Mouse (Mus musculus) embryonic facial prominence, embryonic 14.5 days (tissue): ENCODE measurements around the gene Myo5c. TPM values are rescaled to one million over a fixed set of nuclear protein-coding genes. Genes with fewer than 3 reads are reported as not detected.
A peak's percentile ranks its signal among the peaks of the same experiment; 100 is the strongest.

Source experiments
- ATAC-seq: fragments of 200-750 bp; cut with Nextera tagmentation; 2 replicates; pipeline ENCODE4 v1.8.0; 2017; ENCODE audit warnings: low read depth, moderate number of reproducible peaks, moderate TSS enrichment
- DNase-seq: peaks from one replicate; pipeline ENCODE4 v3.0.0-alpha.2; 2015; ENCODE audit warnings: low spot score
- H3K27ac ChIP-seq: fragments of 300-500 bp; sonication (generic); replicated peaks from 2 replicates; pipeline ENCODE4 v1.5.1; 2014; ENCODE audit warnings: low read depth, mild to moderate bottlenecking, low read length, moderate library complexity
- H3K27me3 ChIP-seq: fragments of 300-500 bp; sonication (generic); replicated peaks from 2 replicates; pipeline ENCODE4 v1.6.1; 2014; ENCODE audit warnings: low read length; ENCODE audit not compliant: control insufficient read depth, insufficient read depth
- H3K36me3 ChIP-seq: fragments of 300-500 bp; sonication (generic); 2 replicates; pipeline ENCODE4 v1.6.1; 2014; ENCODE audit warnings: low read length, mixed read lengths; ENCODE audit not compliant: control insufficient read depth, insufficient read depth
- H3K4me1 ChIP-seq: fragments of 300-500 bp; sonication (generic); 2 replicates; pipeline ENCODE4 v1.6.1; 2014; ENCODE audit warnings: antibody characterized with exemption, low read length; ENCODE audit not compliant: control insufficient read depth, insufficient read depth
- H3K4me2 ChIP-seq: fragments of 300-500 bp; sonication (generic); 2 replicates; pipeline ENCODE4 v1.6.1; 2014; ENCODE audit warnings: low read depth, mild to moderate bottlenecking, low read length, moderate library complexity, mixed read lengths
- H3K4me3 ChIP-seq: fragments of 300-500 bp; sonication (generic); 2 replicates; pipeline ENCODE4 v1.5.1; 2014; ENCODE audit warnings: low read depth, mild to moderate bottlenecking, low read length
- H3K9ac ChIP-seq: fragments of 300-500 bp; sonication (generic); 2 replicates; pipeline ENCODE4 v1.6.1; 2014; ENCODE audit warnings: low read depth, mild to moderate bottlenecking, low read length, moderate library complexity, mixed read lengths
- H3K9me3 ChIP-seq: fragments of 300-500 bp; sonication (generic); 2 replicates; pipeline ENCODE4 v1.6.1; 2016; ENCODE audit warnings: low read length; ENCODE audit not compliant: control insufficient read depth
- WGBS: fragments of 180-500 bp; shearing (Covaris S2); extraction: QIAGEN DNeasy Blood & Tissue Kit; methylation state at CpG from one replicate; pipeline ENCODE4 v1.1.7; 2014; 5-methylcytosine and 5-hydroxymethylcytosine counted together
- polyA plus RNA-seq: library from polyadenylated mRNA; unstranded; fragments of >200 nt; fragmentation: Nextera tagmentation; extraction: Ambion mirVana; gene quantifications from 2 replicates; pipeline ENCODE4 v1.2.1, GENCODE M21; 2014

The Myo5c gene
- polyA plus RNA-seq, 1 experiment from 2014 or later = 3.4 TPM

DNA sequence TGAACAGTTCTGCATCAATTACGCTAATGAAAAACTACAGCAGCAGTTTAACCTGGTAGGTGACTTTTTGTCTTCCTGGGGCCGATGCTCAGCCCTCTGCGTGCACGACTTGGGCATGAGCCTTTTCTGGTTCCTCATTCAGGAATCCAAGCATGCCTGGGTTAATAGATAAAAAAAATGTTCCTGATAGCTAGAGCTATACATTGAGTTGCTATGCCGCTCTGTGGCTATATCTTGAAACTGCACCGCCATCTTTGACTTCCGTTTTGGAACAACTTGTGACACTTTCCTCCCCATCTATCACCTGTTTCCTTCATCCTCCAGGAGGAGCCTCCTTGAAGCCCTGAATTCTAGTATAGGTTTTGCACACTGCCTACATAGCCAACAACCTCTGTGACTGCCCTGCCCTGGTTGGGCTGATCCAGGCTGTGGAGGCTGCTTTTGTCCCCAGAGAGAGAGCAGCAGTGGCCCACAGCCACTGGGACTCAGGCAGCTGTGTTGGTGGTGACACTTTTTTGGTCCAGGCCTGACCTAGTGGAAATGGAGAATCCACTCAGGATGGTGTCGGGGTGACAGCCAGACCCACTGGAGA is 30.5 kb downstream of the Myo5c start:
- Histone ChIP-seq H3K9me3 (no peaks in the 10 kb centered on the region), H3K27me3 (no peaks in the 10 kb centered on the region), H3K36me3 (no peaks in the 10 kb centered on the region), H3K4me3 (no peak overlapping the region), H3K9ac (no peak overlapping the region), H3K4me1 (no peaks in the 10 kb centered on the region), H3K4me2 (no peak overlapping the region), H3K27ac (no peak overlapping the region)
- no peak for ATAC-seq
- 71% methylated on average over 8 of the region's 8 CpGs for WGBS
- no peak for DNase-seq

GRCm38 (mm10) chr9:75264008-75264718 is 32.3 kb downstream of the Myo5c start:
- no peaks in the 10 kb centered on the region for H3K36me3 ChIP-seq
- H3K9me3 ChIP-seq = no peaks in the 10 kb centered on the region
- H3K4me1 ChIP-seq = no peaks in the 10 kb centered on the region
- ATAC-seq (peak; percentile 23; the same call in 1 of the 2 replicates), DNase-seq (peak; percentile 39)
- H3K4me3 ChIP-seq = no peak overlapping the region
- no peak overlapping the region for H3K4me2 ChIP-seq
- no peak overlapping the region for H3K9ac ChIP-seq
- 42% methylated on average over 3 of the region's 3 CpGs for WGBS
- no peaks in the 10 kb centered on the region for H3K27me3 ChIP-seq
- no peak overlapping the region for H3K27ac ChIP-seq

GRCm38 (mm10) chr9:75267147-75267546 is 35.3 kb downstream of the Myo5c start:
- H3K9ac ChIP-seq = no peak overlapping the region
- H3K27ac ChIP-seq = no peak overlapping the region
- 79% methylated on average over 6 of the region's 6 CpGs for WGBS
- no peaks in the 10 kb centered on the region for H3K4me1 ChIP-seq
- no peaks in the 10 kb centered on the region for H3K36me3 ChIP-seq
- DNase-seq (no peak), ATAC-seq (no peak)
- no peaks in the 10 kb centered on the region for H3K27me3 ChIP-seq
- no peaks in the 10 kb centered on the region for H3K9me3 ChIP-seq
- no peak overlapping the region for H3K4me3 ChIP-seq
- no peak overlapping the region for H3K4me2 ChIP-seq

- H3K4me2 ChIP-seq = no peak overlapping the region
- no peaks in the 10 kb centered on the region for H3K4me1 ChIP-seq
- WGBS = 60% methylated on average over 6 of the region's 6 CpGs
- H3K9ac ChIP-seq = no peak overlapping the region
- no peak overlapping the region for H3K4me3 ChIP-seq
- no peaks in the 10 kb centered on the region for H3K9me3 ChIP-seq
- no peaks in the 10 kb centered on the region for H3K27me3 ChIP-seq
- H3K36me3 ChIP-seq = no peaks in the 10 kb centered on the region
- DNase-seq = no peak
- H3K27ac ChIP-seq = no peak overlapping the region
- no peak for ATAC-seq
Measured at GRCm38 (mm10) chr9:75270382-75270781, 38.6 kb downstream of the Myo5c start.

DNA sequence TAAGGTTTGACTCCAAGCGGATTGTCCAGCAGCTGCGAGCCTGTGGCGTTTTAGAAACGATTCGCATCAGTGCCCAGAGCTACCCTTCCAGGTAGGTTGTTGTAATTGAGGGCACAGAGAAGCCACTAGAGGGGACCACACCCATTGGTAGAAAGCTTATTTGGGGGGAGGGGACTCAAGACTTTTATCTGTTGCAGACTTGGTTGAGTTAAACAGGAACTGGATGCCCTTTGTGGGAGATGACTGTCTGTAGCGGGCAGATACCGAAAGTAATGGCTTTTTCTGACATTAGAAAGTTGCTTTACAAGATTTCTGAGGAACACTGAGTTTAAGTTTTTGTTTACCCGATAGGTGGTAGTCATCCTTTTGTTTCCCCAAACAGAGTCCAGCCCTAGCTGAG is 39.7 kb downstream of the Myo5c start:
- Histone ChIP-seq H3K9ac (no peak overlapping the region), H3K27ac (no peak overlapping the region), H3K4me2 (no peak overlapping the region), H3K9me3 (no peaks in the 10 kb centered on the region), H3K36me3 (no peaks in the 10 kb centered on the region), H3K27me3 (no peaks in the 10 kb centered on the region), H3K4me1 (no peaks in the 10 kb centered on the region), H3K4me3 (no peak overlapping the region)
- DNase-seq = no peak
- no peak for ATAC-seq
- 88% methylated on average over 8 of the region's 8 CpGs for WGBS

DNA sequence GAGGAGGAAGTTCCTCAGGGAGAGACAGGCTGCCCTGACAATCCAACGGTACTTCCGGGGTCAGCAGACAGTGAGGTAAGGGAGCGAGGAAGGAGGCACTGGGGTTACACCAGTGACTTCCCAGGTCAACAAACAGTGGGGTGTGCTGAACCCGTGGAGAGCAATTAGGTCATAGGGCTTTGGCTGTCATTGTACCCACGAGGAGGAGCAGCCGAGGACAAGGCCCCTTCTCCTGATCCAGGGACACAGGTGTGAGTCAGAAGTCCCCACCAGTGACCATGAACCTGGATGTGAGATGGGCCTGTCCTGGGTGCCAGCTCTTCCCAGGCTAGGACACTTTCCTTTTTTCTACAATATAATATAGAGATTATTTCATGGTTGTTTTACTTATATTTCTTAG is 41.8 kb downstream of the Myo5c start:
- Histone ChIP-seq H3K36me3 (no peaks in the 10 kb centered on the region), H3K4me1 (no peaks in the 10 kb centered on the region), H3K27me3 (no peaks in the 10 kb centered on the region), H3K4me3 (no peak overlapping the region), H3K4me2 (no peak overlapping the region), H3K9me3 (no peaks in the 10 kb centered on the region), H3K27ac (no peak overlapping the region), H3K9ac (no peak overlapping the region)
- 52% methylated on average over 6 of the region's 6 CpGs for WGBS
- ATAC-seq = no peak
- no peak for DNase-seq

DNA sequence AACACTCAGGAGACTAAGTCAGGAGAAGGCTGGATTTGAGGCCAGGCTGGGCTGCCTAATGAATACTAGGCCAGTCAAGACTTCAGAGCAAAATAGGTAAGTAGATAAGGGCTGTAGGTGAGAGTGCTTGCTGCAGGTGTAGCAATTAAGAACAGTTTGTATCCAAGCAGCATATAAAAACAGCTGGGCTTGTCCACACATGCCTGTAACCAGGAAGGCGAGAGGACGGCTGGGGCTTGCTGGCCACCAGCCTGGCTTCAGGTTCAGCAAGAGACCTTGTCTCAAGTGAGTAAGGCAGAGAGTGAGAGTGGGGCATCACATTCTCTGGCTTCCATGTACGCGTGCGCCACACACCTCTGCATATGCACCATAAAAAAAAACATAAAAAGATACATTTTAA is 42.7 kb downstream of the Myo5c start:
- Histone ChIP-seq H3K27me3 (no peaks in the 10 kb centered on the region), H3K36me3 (no peaks in the 10 kb centered on the region), H3K27ac (no peak overlapping the region), H3K9me3 (no peaks in the 10 kb centered on the region), H3K9ac (no peak overlapping the region), H3K4me1 (no peaks in the 10 kb centered on the region), H3K4me3 (no peak overlapping the region), H3K4me2 (no peak overlapping the region)
- DNase-seq (no peak), ATAC-seq (no peak)
- 81% methylated on average over 5 of the region's 5 CpGs for WGBS

DNA sequence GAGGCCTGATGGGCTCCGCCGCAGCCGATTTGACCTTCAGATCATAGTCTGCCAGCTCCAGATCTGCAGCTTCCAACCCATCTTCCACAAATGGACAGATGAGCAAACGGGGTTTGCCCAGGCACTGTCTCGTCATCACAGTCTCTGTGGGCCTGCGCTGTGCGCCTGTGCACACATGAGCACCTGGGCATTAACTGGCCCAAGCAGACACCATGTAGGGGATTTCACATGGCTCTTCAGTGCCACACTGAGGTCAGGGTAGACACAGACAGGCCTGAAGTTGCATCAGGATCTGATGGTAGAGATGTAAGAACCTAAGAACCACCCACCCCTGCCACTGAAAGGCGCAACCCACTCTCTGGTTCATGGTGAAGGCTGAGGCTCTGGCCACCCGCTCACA is 43.2 kb downstream of the Myo5c start:
- no peak overlapping the region for H3K4me2 ChIP-seq
- ATAC-seq = no peak
- DNase-seq = no peak
- H3K9me3 ChIP-seq = no peaks in the 10 kb centered on the region
- H3K4me1 ChIP-seq = no peaks in the 10 kb centered on the region
- 95% methylated on average over 9 of the region's 9 CpGs for WGBS
- no peak overlapping the region for H3K9ac ChIP-seq
- H3K4me3 ChIP-seq = no peak overlapping the region
- no peaks in the 10 kb centered on the region for H3K27me3 ChIP-seq
- no peak overlapping the region for H3K27ac ChIP-seq
- no peaks in the 10 kb centered on the region for H3K36me3 ChIP-seq

DNA sequence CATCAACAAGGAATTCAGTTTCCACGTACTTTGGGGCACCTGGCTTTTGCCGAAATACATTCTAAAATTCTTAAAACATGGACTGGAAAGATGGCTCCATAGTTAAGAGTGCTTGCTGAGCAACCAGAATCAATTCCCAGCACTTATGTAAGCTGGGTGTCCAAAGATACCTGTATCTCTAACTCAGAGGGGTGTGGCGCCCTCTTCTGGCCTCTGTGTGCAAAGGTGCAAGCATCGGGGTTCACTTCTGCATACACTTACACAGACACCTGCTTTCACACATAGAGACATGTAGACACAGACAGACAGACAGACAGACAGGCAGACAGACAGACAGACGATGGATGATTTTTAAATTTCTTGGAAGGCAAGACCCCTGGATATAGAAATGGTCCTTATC is 49.0 kb downstream of the Myo5c start:
- H3K27ac ChIP-seq = no peak overlapping the region
- peak; percentile 24 for DNase-seq
- H3K9me3 ChIP-seq = no peaks in the 10 kb centered on the region
- H3K9ac ChIP-seq = no peak overlapping the region
- H3K4me3 ChIP-seq = no peak overlapping the region
- H3K4me2 ChIP-seq = no peak overlapping the region
- ATAC-seq = no peak
- no peaks in the 10 kb centered on the region for H3K27me3 ChIP-seq
- no peaks in the 10 kb centered on the region for H3K36me3 ChIP-seq
- no peaks in the 10 kb centered on the region for H3K4me1 ChIP-seq
- WGBS = 48% methylated on average over 5 of the region's 5 CpGs
